Mouse (Mus musculus): ENCODE data around the gene Rtraf. TPM values are rescaled to one million over a fixed set of nuclear protein-coding genes. Genes with fewer than 3 reads are reported as not detected.

Rtraf gene
- polyA plus RNA-seq, 1 experiment from 2014 or later, result 138 TPM

DNA sequence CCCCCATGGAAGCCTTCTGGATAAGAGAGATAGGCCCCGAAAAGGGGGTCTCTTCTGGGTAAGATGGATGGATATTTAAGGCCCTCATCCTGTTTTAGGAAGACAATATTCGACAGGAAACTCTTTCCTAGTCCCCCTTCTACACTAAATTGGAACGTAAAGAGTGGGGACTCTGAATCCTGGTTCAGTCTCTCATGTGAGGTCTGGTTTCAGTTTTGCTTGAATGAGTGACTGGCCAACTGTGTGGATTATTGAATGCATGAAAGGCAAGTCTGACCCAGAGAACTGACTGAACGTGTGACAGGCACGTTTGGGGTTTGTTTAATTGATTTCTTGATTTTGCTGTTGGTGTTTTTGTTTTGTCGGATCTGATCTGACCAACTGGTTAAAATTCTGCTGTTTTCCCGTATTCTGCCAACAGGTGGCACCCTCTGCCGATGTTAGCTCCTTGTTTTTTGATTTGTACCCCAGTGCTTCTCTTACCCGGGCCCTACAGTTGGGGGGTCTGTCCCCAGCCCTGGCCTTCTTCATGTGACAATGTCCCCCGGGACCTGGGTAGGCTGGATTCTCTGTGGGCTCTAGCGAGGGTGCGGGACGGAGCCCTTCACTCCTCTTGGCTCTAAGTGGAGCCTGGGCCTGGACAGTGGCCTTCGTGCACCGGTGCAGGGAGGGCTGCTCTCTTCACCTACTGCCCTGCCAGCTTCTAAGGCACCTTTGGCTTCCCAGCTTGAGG, 16.1 kb upstream of the Rtraf start:
- ATAC-seq, result peak; percentile 68
- no peak overlapping the region for H3K27ac ChIP-seq (ENCODE audit: low read length)
- H3K4me1 ChIP-seq (ENCODE audit: control insufficient read depth, insufficient read depth, low read length), result 0 out of 2 replicates have a peak, but pooled peaks cover 2% of the 10 kb centered on the region
- peak overlapping the region; percentile 53 for H3K4me2 ChIP-seq (ENCODE audit: low read length)
- no peaks in the 10 kb centered on the region for H3K9me3 ChIP-seq (replicated peaks; ENCODE audit: control insufficient read depth, low read length, poor library complexity, severe bottlenecking)
- H3K27me3 ChIP-seq (ENCODE audit: control insufficient read depth, insufficient read depth, low read depth, low read length), result no peaks in the 10 kb centered on the region
- H3K9ac ChIP-seq (ENCODE audit: low read depth, low read length), result peak overlapping the region; percentile 52
- no peak overlapping the region for H3K4me3 ChIP-seq (ENCODE audit: low read depth, low read length)
- H3K36me3 ChIP-seq (ENCODE audit: control insufficient read depth, insufficient read depth, low read length), result no peaks in the 10 kb centered on the region
- WGBS, result 20% methylated on average over 15 of the region's 15 CpGs

DNA sequence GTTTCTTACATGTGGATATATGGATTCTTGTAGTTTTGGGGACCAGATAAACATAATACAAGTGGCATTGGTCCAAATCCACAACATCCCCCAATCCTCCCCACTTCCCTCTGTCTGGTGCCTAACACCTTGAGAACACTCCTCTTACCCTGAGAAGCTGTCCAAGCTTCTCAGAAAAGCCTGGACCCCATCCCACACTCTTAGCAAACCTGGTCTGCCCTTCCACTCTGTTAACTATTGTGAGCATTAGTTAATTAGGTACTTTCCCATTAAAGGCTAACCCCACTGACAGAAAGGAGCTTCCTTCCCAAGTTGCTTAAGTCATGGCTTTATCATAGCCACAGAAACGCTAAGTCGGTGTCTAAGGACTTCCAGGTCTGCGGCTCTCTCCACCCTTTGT, 12.7 kb upstream of the Rtraf start:
- Histone ChIP-seq H3K4me1 (ENCODE audit: control insufficient read depth, insufficient read depth, low read length) (0 out of 2 replicates have a peak, but pooled peaks cover 2% of the 10 kb centered on the region), H3K4me3 (ENCODE audit: low read depth, low read length) (no peak overlapping the region), H3K27me3 (ENCODE audit: control insufficient read depth, insufficient read depth, low read depth, low read length) (no peaks in the 10 kb centered on the region), H3K9ac (ENCODE audit: low read depth, low read length) (no peak overlapping the region), H3K9me3 (replicated peaks; ENCODE audit: control insufficient read depth, low read length, poor library complexity, severe bottlenecking) (no peaks in the 10 kb centered on the region), H3K27ac (ENCODE audit: low read length) (no peak overlapping the region), H3K36me3 (ENCODE audit: control insufficient read depth, insufficient read depth, low read length) (no peaks in the 10 kb centered on the region), H3K4me2 (ENCODE audit: low read length) (no peak overlapping the region)
- 92% methylated on average over 3 of the region's 3 CpGs for WGBS
- ATAC-seq, result no peak

DNA sequence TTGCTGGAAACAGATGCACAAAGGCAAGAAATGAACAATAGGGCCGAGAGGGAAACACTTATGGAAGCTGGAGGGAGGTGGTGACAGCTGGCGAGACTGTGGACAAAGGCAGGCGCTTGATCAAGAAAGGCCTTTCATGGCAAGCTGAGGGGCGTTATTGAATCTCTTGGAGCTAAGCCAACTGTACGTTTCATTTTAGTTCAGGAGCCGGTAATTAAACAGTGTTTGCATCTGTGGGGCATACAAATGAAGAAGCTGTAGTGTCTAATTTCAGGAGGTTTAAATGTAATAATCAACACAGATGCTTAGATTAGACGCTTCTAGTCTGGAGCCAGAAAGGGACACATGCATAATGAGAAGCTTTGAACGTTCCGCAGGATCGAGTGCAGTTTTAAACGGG, 1.9 kb upstream of the Rtraf start:
- H3K9ac ChIP-seq (ENCODE audit: low read depth, low read length), result no peak overlapping the region
- H3K4me1 ChIP-seq (ENCODE audit: control insufficient read depth, insufficient read depth, low read length), result peaks cover 17% of the 10 kb centered on the region
- peaks cover 10% of the 10 kb centered on the region for H3K36me3 ChIP-seq (ENCODE audit: control insufficient read depth, insufficient read depth, low read length)
- H3K4me3 ChIP-seq (ENCODE audit: low read depth, low read length), result no peak overlapping the region
- no peak for ATAC-seq
- H3K27ac ChIP-seq (ENCODE audit: low read length), result peak overlapping the region; percentile 75
- H3K27me3 ChIP-seq (ENCODE audit: control insufficient read depth, insufficient read depth, low read depth, low read length), result no peaks in the 10 kb centered on the region
- H3K4me2 ChIP-seq (ENCODE audit: low read length), result no peak overlapping the region
- WGBS, result 16% methylated on average over 11 of the region's 11 CpGs
- no peaks in the 10 kb centered on the region for H3K9me3 ChIP-seq (replicated peaks; ENCODE audit: control insufficient read depth, low read length, poor library complexity, severe bottlenecking)

DNA sequence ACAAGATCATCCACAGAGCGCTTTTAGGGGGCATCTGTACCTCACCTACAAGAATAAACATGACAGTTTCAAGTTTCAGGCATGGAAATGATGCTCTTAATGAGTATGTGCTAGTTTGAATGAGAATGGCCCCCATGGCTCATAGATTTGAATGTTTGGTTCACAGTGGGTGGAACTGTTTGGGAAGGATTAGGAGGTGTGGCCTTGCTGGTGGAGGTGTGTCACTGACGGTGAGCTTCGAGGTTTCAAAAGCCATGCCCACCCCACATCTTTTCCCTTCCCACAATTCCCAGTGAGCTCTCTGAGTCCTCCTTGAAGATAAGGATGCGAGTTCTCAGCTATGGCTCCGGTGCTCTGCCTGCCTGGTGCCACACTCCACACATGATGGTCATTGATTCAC, 1.9 kb downstream of the Rtraf start:
- peaks cover 14% of the 10 kb centered on the region for H3K36me3 ChIP-seq (ENCODE audit: control insufficient read depth, insufficient read depth, low read length)
- no peak overlapping the region for H3K27ac ChIP-seq (ENCODE audit: low read length)
- WGBS, result 96% methylated on average over 5 of the region's 5 CpGs
- no peak overlapping the region for H3K4me3 ChIP-seq (ENCODE audit: low read depth, low read length)
- H3K4me1 ChIP-seq (ENCODE audit: control insufficient read depth, insufficient read depth, low read length), result peaks cover 17% of the 10 kb centered on the region
- H3K9me3 ChIP-seq (replicated peaks; ENCODE audit: control insufficient read depth, low read length, poor library complexity, severe bottlenecking), result no peaks in the 10 kb centered on the region
- no peaks in the 10 kb centered on the region for H3K27me3 ChIP-seq (ENCODE audit: control insufficient read depth, insufficient read depth, low read depth, low read length)
- H3K4me2 ChIP-seq (ENCODE audit: low read length), result no peak overlapping the region
- no peak for ATAC-seq
- H3K9ac ChIP-seq (ENCODE audit: low read depth, low read length), result no peak overlapping the region

DNA sequence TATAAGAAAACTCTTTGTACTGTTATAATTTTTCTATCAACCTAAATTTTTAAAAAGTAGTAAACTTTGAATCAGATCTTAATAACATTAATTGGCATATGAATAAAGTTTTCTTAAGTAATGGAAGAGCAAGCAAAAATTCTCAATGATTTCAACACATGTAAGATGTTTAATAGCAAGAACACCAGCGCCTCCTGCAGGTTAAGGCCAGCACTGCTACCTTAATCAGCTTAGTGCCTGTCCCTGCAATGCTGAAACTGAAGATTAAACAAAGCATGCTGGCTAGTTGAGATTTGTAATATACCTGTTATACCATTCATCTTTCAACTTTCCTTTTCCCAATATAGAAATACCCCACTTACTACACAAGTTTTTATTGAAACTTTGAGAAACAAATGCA, 5.7 kb downstream of the Rtraf start:
- 13% methylated on average over 1 of the region's 1 CpGs for WGBS
- Histone ChIP-seq H3K9me3 (replicated peaks; ENCODE audit: control insufficient read depth, low read length, poor library complexity, severe bottlenecking) (no peaks in the 10 kb centered on the region), H3K4me2 (ENCODE audit: low read length) (no peak overlapping the region), H3K36me3 (ENCODE audit: control insufficient read depth, insufficient read depth, low read length) (peaks cover 28% of the 10 kb centered on the region), H3K4me1 (ENCODE audit: control insufficient read depth, insufficient read depth, low read length) (peaks cover 6% of the 10 kb centered on the region), H3K27me3 (ENCODE audit: control insufficient read depth, insufficient read depth, low read depth, low read length) (no peaks in the 10 kb centered on the region), H3K4me3 (ENCODE audit: low read depth, low read length) (no peak overlapping the region), H3K27ac (ENCODE audit: low read length) (no peak overlapping the region), H3K9ac (ENCODE audit: low read depth, low read length) (no peak overlapping the region)
- 0 out of 2 replicates have a peak, but pooled peaks have one; percentile 47 for ATAC-seq

DNA sequence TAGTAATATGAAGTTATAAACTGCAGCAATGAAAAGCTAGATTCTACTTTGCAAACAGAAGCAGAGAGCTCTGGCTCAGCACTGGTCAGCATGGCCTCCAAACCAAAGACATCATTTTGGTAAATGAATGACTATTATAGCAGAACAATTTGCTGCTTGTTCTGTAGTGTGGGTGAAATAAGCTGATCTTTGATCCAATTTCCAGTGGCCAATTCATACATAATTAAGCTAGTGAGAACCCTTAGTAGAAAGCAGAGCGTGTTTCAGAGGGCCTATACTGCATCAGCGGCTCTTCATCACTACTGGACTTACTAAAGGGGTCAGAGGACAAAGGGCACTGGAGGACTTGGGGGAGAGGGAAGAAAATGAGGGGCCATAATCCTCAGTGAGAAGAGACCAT, 10.6 kb downstream of the Rtraf start:
- 93% methylated on average over 2 of the region's 2 CpGs for WGBS
- no peaks in the 10 kb centered on the region for H3K4me1 ChIP-seq (ENCODE audit: control insufficient read depth, insufficient read depth, low read length)
- peaks cover 24% of the 10 kb centered on the region for H3K36me3 ChIP-seq (ENCODE audit: control insufficient read depth, insufficient read depth, low read length)
- H3K9ac ChIP-seq (ENCODE audit: low read depth, low read length), result no peak overlapping the region
- no peaks in the 10 kb centered on the region for H3K27me3 ChIP-seq (ENCODE audit: control insufficient read depth, insufficient read depth, low read depth, low read length)
- ATAC-seq, result no peak
- H3K4me3 ChIP-seq (ENCODE audit: low read depth, low read length), result no peak overlapping the region
- H3K4me2 ChIP-seq (ENCODE audit: low read length), result no peak overlapping the region
- no peaks in the 10 kb centered on the region for H3K9me3 ChIP-seq (replicated peaks; ENCODE audit: control insufficient read depth, low read length, poor library complexity, severe bottlenecking)
- no peak overlapping the region for H3K27ac ChIP-seq (ENCODE audit: low read length)

DNA sequence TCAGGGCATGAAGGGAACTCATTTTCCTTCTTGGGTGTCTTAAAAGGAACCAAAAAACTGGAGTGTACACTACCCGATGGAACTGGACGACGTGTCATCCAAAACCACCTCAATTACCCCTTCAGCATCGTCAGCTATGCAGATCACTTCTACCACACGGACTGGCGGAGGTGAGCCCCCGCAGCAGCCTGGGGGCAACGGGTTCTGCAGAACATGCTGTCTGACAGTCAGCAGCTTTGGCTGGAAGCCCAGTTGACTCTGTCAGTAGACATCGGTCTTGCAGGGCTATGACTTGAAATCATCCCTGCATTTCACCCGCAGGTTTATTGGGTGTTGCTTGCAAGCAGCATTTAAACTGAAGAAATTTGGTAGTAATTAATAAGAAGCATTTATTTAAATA, 13.7 kb downstream of the Rtraf start:
- Histone ChIP-seq H3K4me1 (ENCODE audit: control insufficient read depth, insufficient read depth, low read length) (no peaks in the 10 kb centered on the region), H3K4me2 (ENCODE audit: low read length) (no peak overlapping the region), H3K9me3 (replicated peaks; ENCODE audit: control insufficient read depth, low read length, poor library complexity, severe bottlenecking) (no peaks in the 10 kb centered on the region), H3K27me3 (ENCODE audit: control insufficient read depth, insufficient read depth, low read depth, low read length) (no peaks in the 10 kb centered on the region), H3K9ac (ENCODE audit: low read depth, low read length) (no peak overlapping the region), H3K36me3 (ENCODE audit: control insufficient read depth, insufficient read depth, low read length) (peaks cover 16% of the 10 kb centered on the region), H3K4me3 (ENCODE audit: low read depth, low read length) (no peak overlapping the region), H3K27ac (ENCODE audit: low read length) (no peak overlapping the region)
- 70% methylated on average over 10 of the region's 10 CpGs for WGBS
- peak; percentile 25; the same call in 1 of the 2 replicates for ATAC-seq

DNA sequence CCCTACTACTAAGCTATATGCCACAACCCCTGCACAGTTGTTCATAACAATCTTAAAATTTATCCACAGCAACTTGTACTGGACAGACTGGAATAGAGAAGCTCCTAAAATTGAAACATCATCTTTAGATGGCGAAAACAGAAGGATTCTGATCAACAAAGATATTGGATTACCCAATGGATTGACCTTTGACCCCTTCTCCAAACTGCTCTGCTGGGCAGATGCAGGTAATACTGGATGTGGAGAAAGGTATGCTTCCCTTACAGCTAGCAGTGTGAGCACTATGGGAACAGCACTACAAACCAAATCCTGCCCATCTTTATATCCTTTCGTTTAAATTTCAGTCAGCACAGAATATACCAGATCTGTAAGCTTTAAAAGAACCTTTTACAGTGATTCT, 15.8 kb downstream of the Rtraf start:
- H3K4me3 ChIP-seq (ENCODE audit: low read depth, low read length), result no peak overlapping the region
- no peaks in the 10 kb centered on the region for H3K27me3 ChIP-seq (ENCODE audit: control insufficient read depth, insufficient read depth, low read depth, low read length)
- peaks cover 8% of the 10 kb centered on the region for H3K36me3 ChIP-seq (ENCODE audit: control insufficient read depth, insufficient read depth, low read length)
- H3K4me1 ChIP-seq (ENCODE audit: control insufficient read depth, insufficient read depth, low read length), result no peaks in the 10 kb centered on the region
- H3K27ac ChIP-seq (ENCODE audit: low read length), result no peak overlapping the region
- no peaks in the 10 kb centered on the region for H3K9me3 ChIP-seq (replicated peaks; ENCODE audit: control insufficient read depth, low read length, poor library complexity, severe bottlenecking)
- ATAC-seq, result no peak
- no peak overlapping the region for H3K4me2 ChIP-seq (ENCODE audit: low read length)
- 93% methylated on average over 2 of the region's 2 CpGs for WGBS
- no peak overlapping the region for H3K9ac ChIP-seq (ENCODE audit: low read depth, low read length)

DNA sequence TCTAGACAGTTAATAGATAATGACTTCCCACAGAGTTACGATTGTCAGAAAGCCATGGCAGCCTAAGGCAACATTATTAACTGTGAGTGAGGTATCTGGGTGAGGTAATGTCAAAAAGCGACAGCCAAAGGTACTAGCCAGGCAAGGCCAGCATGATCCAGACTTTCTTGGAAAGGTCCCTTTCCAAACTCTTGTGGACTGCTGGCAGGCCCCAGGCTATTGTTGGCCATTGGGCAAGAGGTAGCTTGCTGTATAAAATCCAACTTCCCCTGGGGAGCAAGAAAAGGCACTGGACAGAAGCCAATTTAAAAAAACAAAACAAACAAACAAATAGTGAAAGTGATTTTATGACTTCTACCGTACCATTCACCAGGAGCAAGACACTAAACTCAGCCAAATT, 16.3 kb downstream of the Rtraf start:
- H3K27me3 ChIP-seq (ENCODE audit: control insufficient read depth, insufficient read depth, low read depth, low read length), result no peaks in the 10 kb centered on the region
- peaks cover 4% of the 10 kb centered on the region for H3K36me3 ChIP-seq (ENCODE audit: control insufficient read depth, insufficient read depth, low read length)
- H3K9me3 ChIP-seq (replicated peaks; ENCODE audit: control insufficient read depth, low read length, poor library complexity, severe bottlenecking), result no peaks in the 10 kb centered on the region
- no peaks in the 10 kb centered on the region for H3K4me1 ChIP-seq (ENCODE audit: control insufficient read depth, insufficient read depth, low read length)
- WGBS, result 87% methylated on average over 3 of the region's 3 CpGs
- no peak for ATAC-seq
- no peak overlapping the region for H3K9ac ChIP-seq (ENCODE audit: low read depth, low read length)
- no peak overlapping the region for H3K27ac ChIP-seq (ENCODE audit: low read length)
- no peak overlapping the region for H3K4me3 ChIP-seq (ENCODE audit: low read depth, low read length)
- no peak overlapping the region for H3K4me2 ChIP-seq (ENCODE audit: low read length)
